Comparison of ENCODE assay signal across 18 mouse cellular contexts in genomic region chr4:65285165-65285564, GRCm38 (mm10).
"Had no signal": no experiment of that assay in that cellular context is flagged by ENCODE, and none has a peak within 500 bp of the region (broad histone marks: within the 10 kb centered on the region; RNA-seq: fewer than 3 reads in every experiment).

No protein-coding gene starts in this region.

- H3K9ac ChIP-seq: intestine, embryonic 15.5 days; limb, embryonic 13.5 days; lung, embryonic 15.5 days; midbrain, embryonic 13.5 days had no signal

- H3K27ac ChIP-seq: intestine, embryonic 15.5 days; layer of hippocampus, adult 2 months; limb, embryonic 10.5 days; limb, embryonic 13.5 days; lung, embryonic 15.5 days; midbrain, embryonic 10.5 days; midbrain, embryonic 13.5 days; stomach, postnatal 0 days had no signal

- ATAC-seq: intestine, embryonic 15.5 days; midbrain, embryonic 13.5 days had no signal

- H3K4me1 ChIP-seq: intestine, embryonic 15.5 days; limb, embryonic 13.5 days; lung, embryonic 15.5 days had no signal

- H3K9me3 ChIP-seq: intestine, embryonic 15.5 days; limb, embryonic 10.5 days; limb, embryonic 13.5 days; lung, embryonic 15.5 days; midbrain, embryonic 10.5 days; midbrain, embryonic 13.5 days had no signal

- H3K36me3 ChIP-seq: intestine, embryonic 15.5 days; limb, embryonic 10.5 days; limb, embryonic 13.5 days; lung, embryonic 15.5 days; midbrain, embryonic 10.5 days; midbrain, embryonic 13.5 days had no signal

- H3K27me3 ChIP-seq: intestine, embryonic 15.5 days; limb, embryonic 13.5 days; lung, embryonic 15.5 days had no signal

- H3K4me3 ChIP-seq: intestine, embryonic 15.5 days; layer of hippocampus, adult 2 months; limb, embryonic 10.5 days; limb, embryonic 13.5 days; lung, embryonic 15.5 days; midbrain, embryonic 10.5 days; midbrain, embryonic 13.5 days had no signal

- DNase-seq: kidney, adult 11 months; kidney, adult 8-10 months; kidney, postnatal 14 days; layer of hippocampus, adult 9-11 months; lung, postnatal 10 days; lung, postnatal 4 days; right cerebral cortex, postnatal 4 days; thymus, adult 2 months; thymus, postnatal 14 days; thymus, postnatal 4 days had no signal

- H3K4me2 ChIP-seq: intestine, embryonic 15.5 days; limb, embryonic 13.5 days; lung, embryonic 15.5 days; midbrain, embryonic 13.5 days had no signal
